Mouse (Mus musculus) embryonic facial prominence, embryonic 12.5 days (tissue): Measurements from ENCODE around the gene Nags. TPM values are rescaled to one million over a fixed set of nuclear protein-coding genes. Genes with fewer than 3 reads are reported as not detected.
A peak's percentile ranks its signal among the peaks of the same experiment; 100 is the strongest.
"Not testable (repeated sequence)": the region's sequence is repeated elsewhere in the genome, so short reads cannot be mapped to it uniquely, and the experiment has no call there.

ENCODE experiments used
- ATAC-seq: fragments of 200-750 bp; cut with Nextera tagmentation; 2 replicates; pipeline ENCODE4 v1.8.0; 2017; ENCODE audit not compliant: insufficient number of reproducible peaks, insufficient read depth, low FRiP score, low TSS enrichment
- H3K27ac ChIP-seq: fragments of 300-500 bp; sonication (generic); 2 replicates; pipeline ENCODE4 v1.5.1; 2016; ENCODE audit warnings: mild to moderate bottlenecking
- H3K27me3 ChIP-seq: fragments of 300-500 bp; sonication (generic); 2 replicates; pipeline ENCODE4 v1.6.1; 2016; ENCODE audit warnings: mild to moderate bottlenecking, moderate library complexity
- H3K36me3 ChIP-seq: fragments of 300-500 bp; sonication (generic); 2 replicates; pipeline ENCODE4 v1.6.1; 2016; ENCODE audit warnings: mild to moderate bottlenecking
- H3K4me1 ChIP-seq: fragments of 300-500 bp; sonication (generic); 2 replicates; pipeline ENCODE4 v1.6.1; 2016
- H3K4me2 ChIP-seq: fragments of 300-500 bp; sonication (generic); replicated peaks from 2 replicates; pipeline ENCODE4 v1.6.1; 2016; ENCODE audit warnings: mild to moderate bottlenecking, moderate library complexity
- H3K4me3 ChIP-seq: fragments of 300-500 bp; sonication (generic); 2 replicates; pipeline ENCODE4 v1.5.1; 2016; ENCODE audit warnings: mild to moderate bottlenecking
- H3K9ac ChIP-seq: fragments of 300-500 bp; sonication (generic); 2 replicates; pipeline ENCODE4 v1.6.1; 2016; ENCODE audit warnings: mild to moderate bottlenecking, moderate library complexity
- H3K9me3 ChIP-seq: fragments of 300-500 bp; sonication (generic); 2 replicates; pipeline ENCODE4 v1.6.1; 2016; ENCODE audit warnings: mild to moderate bottlenecking, moderate library complexity
- WGBS: fragments of 180-500 bp; shearing (Covaris S2); methylation state at CpG from one replicate; pipeline ENCODE4 v1.1.7; 2016; 5-methylcytosine and 5-hydroxymethylcytosine counted together
- polyA plus RNA-seq: library from polyadenylated mRNA; unstranded; fragments of >200 nt; fragmentation: Nextera tagmentation; extraction: Ambion mirVana; gene quantifications from 2 replicates; pipeline ENCODE4 v1.2.1, GENCODE M21; 2016

Nags gene
- polyA plus RNA-seq, 1 experiment from 2014 or later, result 0.06 TPM

DNA sequence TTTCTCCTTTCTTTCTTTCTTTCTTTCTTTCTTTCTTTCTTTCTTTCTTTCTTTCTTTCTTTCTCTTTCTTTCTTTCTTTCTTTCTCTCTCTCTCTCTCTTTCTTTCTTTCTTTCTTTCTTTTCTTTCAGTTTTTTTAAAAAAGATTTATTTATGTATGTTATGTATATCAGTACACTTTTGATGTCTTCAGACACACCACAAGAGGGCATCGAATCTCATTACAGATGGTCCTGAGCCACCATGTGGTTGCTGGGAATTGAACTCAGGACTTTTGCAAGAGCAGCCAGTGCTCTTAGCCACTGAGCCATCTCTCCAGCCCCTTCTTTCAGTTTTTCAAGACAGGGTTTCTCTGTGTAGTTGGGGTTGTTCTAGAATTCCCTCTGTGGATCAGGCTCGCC is 12.7 kb downstream of the Nags start:
- not testable (repeated sequence) for H3K4me3 ChIP-seq, H3K4me1 ChIP-seq, H3K4me2 ChIP-seq, H3K9me3 ChIP-seq, H3K9ac ChIP-seq, H3K27ac ChIP-seq, ATAC-seq, H3K27me3 ChIP-seq
- WGBS, result 81% methylated on average over 2 of the region's 2 CpGs
- peaks cover 28% of the 10 kb centered on the region for H3K36me3 ChIP-seq

DNA sequence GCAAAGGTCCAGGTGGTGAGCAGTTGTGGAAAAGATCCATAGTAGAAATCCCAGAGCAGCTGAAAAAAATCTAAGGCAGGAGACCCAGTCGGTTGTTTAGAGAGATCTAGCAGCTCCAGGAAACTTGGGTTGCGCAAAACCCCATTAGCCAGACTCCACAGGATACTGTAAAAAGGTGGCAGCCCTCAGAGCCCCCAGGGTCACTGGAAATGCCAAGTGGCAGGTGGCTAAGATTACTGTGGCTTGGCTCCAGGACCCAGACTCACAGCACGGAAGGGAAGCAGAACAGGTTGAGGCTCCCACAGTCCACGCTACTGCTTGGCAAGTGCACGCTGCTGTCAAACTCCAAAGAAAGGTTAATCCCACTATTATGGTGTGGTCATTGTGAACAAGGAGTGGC is 14.5 kb downstream of the Nags start:
- H3K4me1 ChIP-seq, result peaks cover 9% of the 10 kb centered on the region
- no peaks in the 10 kb centered on the region for H3K9me3 ChIP-seq
- ATAC-seq, result no peak
- no peaks in the 10 kb centered on the region for H3K27me3 ChIP-seq
- no peak overlapping the region for H3K27ac ChIP-seq
- 77% methylated on average over 5 of the region's 5 CpGs for WGBS
- H3K9ac ChIP-seq, result no peak overlapping the region
- no peak overlapping the region for H3K4me2 ChIP-seq
- no peak overlapping the region for H3K4me3 ChIP-seq
- peaks cover 35% of the 10 kb centered on the region for H3K36me3 ChIP-seq

DNA sequence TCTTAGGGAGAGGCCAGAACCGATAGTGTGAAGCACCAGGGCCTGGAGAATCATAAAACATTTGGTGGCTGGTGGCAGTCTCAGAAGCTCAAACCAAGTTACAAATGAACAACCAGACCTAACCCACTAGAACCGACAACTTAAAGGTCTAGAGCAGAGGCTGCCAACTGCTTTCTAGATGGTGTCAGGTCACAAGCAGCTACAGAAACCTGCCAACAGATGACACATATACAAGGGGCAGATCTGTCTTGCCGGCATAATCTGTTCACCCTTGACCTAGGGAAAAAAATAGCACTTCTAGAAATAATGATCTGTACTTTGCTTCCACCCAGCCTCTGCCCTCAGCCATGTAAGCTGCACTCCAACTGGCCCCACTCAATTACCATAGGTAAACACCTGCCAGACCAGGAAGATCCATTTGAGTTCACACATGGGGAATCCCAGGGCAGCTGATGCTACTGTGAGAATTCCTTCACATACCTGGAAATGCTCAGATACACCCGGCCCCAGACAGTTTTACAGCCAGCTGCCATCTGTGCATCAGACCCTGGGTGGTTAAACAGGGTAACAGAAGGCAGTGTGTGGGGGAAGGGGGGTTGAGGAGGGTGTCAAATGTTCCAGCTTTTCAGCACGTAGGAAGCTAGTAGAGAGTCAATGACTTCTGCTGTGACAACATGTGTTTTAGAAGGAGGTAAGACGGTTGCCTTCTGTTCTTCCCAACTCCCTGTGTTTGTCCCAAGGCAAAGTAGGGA is 20.8 kb downstream of the Nags start:
- Histone ChIP-seq H3K9ac (no peak overlapping the region), H3K4me1 (no peaks in the 10 kb centered on the region), H3K27ac (no peak overlapping the region), H3K4me3 (no peak overlapping the region), H3K36me3 (peaks cover 68% of the 10 kb centered on the region), H3K9me3 (no peaks in the 10 kb centered on the region), H3K4me2 (no peak overlapping the region), H3K27me3 (no peaks in the 10 kb centered on the region)
- 76% methylated on average over 6 of the region's 6 CpGs for WGBS
- ATAC-seq, result no peak

DNA sequence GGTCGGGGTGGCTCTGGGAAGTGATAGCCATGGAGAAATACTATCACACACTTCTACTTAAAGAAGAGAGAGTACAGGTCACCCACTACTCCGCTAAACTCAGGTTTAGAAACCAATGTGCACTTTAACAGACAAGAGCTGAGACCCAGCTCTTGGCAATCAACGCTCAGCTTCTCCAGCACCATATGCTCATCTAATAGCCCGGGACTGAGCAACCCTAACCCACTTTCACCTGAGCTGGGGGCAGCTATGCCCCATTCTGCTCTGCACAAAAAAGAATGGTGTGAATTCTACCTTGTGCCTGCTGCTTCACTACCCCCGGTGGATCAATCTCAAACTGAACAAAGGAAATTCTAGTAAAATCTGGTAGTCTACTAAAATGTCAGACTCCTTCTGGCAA is 22.2 kb downstream of the Nags start:
- Histone ChIP-seq H3K9ac (no peak overlapping the region), H3K4me2 (no peak overlapping the region), H3K9me3 (no peaks in the 10 kb centered on the region), H3K4me1 (no peaks in the 10 kb centered on the region), H3K36me3 (peaks cover 56% of the 10 kb centered on the region), H3K4me3 (no peak overlapping the region), H3K27ac (no peak overlapping the region), H3K27me3 (no peaks in the 10 kb centered on the region)
- 93% methylated on average over 5 of the region's 5 CpGs for WGBS
- no peak for ATAC-seq

DNA sequence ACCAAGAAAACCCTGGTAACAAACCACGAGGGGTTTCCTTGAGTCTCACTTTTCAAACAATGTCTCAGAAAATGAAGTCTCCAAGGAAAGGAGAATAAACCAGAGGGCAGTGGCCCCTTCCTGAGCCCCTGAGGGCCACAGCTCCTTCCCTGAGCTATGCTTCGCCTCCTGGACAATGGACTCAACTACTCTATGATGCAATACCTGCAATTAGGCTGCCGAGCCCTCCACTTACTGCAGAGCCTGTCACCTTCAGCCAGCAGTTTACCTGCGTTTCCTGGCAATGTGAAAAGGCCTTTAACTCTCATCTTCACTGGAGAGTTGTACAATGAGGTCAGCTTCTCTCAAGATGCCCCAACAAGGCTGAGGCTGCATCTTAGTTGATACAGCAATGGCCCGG is 23.4 kb downstream of the Nags start:
- Histone ChIP-seq H3K4me2 (no peak overlapping the region), H3K9ac (no peak overlapping the region), H3K4me1 (no peaks in the 10 kb centered on the region), H3K36me3 (peaks cover 50% of the 10 kb centered on the region), H3K27ac (no peak overlapping the region), H3K4me3 (no peak overlapping the region), H3K27me3 (no peaks in the 10 kb centered on the region), H3K9me3 (no peaks in the 10 kb centered on the region)
- WGBS, result 84% methylated on average over 5 of the region's 5 CpGs
- ATAC-seq, result no peak

DNA sequence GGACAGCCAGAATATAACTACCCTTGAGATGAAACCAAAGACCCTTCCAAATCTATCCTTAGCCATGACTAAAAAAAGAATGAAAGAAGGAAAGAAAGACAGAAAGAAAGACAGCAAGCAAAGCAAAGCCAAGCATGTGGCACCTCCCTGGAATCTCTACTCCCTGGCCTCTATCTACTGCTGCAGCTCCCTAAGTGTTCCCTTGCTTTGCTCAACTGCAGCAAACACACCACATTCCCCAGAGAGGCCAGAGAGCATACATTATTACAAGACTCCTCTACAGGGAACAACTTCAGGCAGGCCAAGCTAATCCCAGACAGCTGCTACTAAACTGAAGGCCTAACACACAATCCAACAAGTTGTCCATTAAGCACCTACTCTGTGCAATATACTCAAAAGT is 34.5 kb downstream of the Nags start:
- H3K9me3 ChIP-seq, result no peaks in the 10 kb centered on the region
- H3K4me2 ChIP-seq, result no peak overlapping the region
- peaks cover 13% of the 10 kb centered on the region for H3K4me1 ChIP-seq
- no peaks in the 10 kb centered on the region for H3K27me3 ChIP-seq
- peaks cover 44% of the 10 kb centered on the region for H3K36me3 ChIP-seq
- H3K27ac ChIP-seq, result no peak overlapping the region
- no peak overlapping the region for H3K9ac ChIP-seq
- no peak overlapping the region for H3K4me3 ChIP-seq
- ATAC-seq, result no peak

DNA sequence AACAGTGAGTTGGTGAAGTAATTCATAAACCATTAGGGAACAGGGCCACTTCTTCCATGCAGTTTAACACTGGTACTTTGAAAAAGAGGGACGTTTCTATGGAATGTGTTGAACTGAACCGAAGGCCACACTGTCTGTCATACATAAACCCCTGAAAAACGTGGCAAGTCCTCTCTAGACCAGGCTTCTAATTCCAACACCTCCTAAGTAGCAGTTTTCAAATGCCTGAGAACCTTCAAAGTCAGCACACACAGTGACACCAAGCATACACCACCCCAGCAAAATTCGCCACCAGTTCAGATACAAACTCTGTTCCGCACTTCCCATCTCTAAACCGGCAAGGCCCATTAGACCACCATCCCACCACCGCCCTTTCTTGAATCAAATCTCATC is 38.9 kb downstream of the Nags start:
- peaks cover 14% of the 10 kb centered on the region for H3K36me3 ChIP-seq
- peaks cover 17% of the 10 kb centered on the region for H3K4me1 ChIP-seq
- no peaks in the 10 kb centered on the region for H3K27me3 ChIP-seq
- H3K9ac ChIP-seq, result peak overlapping the region; percentile 89
- 6% methylated on average over 7 of the region's 7 CpGs for WGBS
- no peak for ATAC-seq
- H3K27ac ChIP-seq, result peak overlapping the region; percentile 92
- H3K4me3 ChIP-seq, result peak overlapping the region; percentile 92
- H3K9me3 ChIP-seq, result no peaks in the 10 kb centered on the region
- H3K4me2 ChIP-seq, result peak overlapping the region; percentile 65

DNA sequence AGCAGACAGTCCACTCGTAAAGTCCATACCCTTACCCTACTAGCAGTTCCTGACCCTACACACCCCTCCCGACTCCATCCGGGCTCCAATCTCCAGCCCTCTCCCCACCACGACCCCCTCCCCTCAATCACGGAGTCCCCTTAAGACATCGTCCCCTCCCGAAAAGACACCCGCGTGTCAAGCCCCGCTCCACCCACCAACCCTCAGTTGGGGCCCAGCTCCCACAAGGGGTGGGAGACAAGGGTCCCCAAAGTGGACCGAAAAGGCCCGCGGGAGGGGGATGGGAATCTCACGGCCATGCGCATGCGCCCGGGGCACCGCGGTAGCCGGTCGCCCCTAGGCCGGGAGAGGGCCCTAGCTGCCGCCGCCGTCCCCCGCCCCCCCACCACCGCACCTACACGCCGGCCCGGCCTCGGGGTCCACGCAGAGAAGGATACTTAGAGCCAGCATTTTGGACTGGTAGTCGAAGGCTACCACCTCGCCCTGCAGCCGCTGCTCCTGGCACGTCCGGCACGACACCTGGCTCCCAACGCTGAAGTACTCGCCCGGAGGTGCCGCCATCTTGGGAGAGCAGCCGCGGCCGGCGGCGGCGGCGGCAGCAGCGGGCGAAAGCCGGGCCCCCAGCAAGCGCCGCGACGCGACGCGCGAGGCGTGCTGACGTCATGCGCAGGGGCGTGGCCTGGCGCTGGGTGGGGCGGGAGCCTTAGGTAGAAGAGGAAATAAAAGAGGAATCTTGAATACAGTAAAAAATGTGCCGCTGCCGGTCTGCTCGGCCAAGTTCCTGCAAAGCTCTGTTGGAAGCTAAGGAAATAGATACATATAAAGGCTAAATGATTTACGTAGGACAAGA is 39.6 kb downstream of the Nags start, which contains the start of gene Lsm12:
TSS of gene Lsm12 (minus strand) at position 651 of the 850 bp plus-strand sequence.
- Histone ChIP-seq H3K27me3 (no peaks in the 10 kb centered on the region), H3K9me3 (no peaks in the 10 kb centered on the region), H3K27ac (peak within 1 kb of the TSS; percentile 92), H3K4me2 (peak within 1 kb of the TSS; percentile 65), H3K4me1 (peaks cover 17% of the 10 kb centered on the region), H3K9ac (peak within 1 kb of the TSS; percentile 89), H3K4me3 (peak within 1 kb of the TSS; percentile 92), H3K36me3 (peaks cover 14% of the 10 kb centered on the region)
- WGBS, result 1% methylated on average over 68 of the region's 70 CpGs
- ATAC-seq, result peak; percentile 67

DNA sequence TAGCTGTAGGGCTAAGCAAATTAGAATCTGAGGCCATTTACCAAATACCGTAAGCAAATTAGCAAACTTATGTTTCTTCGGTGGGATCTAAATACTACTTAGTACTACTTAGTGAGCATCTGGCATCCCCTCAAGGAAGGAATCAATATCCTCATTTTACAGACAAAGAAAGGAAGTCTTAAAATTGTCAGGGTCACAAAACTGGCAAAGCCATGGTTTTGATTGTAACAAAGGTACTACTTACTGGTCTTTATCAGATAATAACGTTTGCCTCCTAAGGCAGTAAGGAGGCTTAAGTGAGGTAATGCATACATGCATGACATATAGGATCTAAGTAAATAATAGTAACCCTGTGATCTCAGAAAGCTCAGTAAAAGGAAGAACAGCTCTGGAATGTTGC is 40.4 kb downstream of the Nags start:
- no peak for ATAC-seq
- Histone ChIP-seq H3K4me3 (peak overlapping the region; percentile 92), H3K4me2 (peak overlapping the region; percentile 65), H3K27ac (0 out of 2 replicates have a peak overlapping the region, but pooled peaks have one; percentile 92), H3K27me3 (no peaks in the 10 kb centered on the region), H3K4me1 (peaks cover 21% of the 10 kb centered on the region), H3K36me3 (peaks cover 14% of the 10 kb centered on the region), H3K9ac (no peak overlapping the region), H3K9me3 (no peaks in the 10 kb centered on the region)
- 49% methylated on average over 3 of the region's 3 CpGs for WGBS

DNA sequence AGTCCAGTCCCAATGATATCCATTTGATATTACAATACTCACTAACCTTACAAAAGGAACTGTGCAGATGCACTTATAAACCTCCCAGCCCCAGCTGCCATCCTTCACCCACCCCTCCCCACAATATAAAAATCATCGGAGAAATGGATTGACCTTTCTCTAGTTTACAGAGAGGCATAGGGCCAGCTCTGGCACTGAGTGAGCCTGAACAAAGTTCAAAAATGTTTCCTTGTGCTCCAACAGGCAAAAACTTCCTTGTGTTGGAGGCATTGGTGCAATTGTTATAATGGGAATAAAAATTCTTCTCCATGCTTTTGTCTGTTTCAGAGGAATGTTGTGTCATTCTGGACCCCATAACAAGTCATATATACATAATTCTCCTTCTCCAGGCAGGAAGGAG is 40.9 kb downstream of the Nags start:
- 0 out of 2 replicates have a peak overlapping the region, but pooled peaks have one; percentile 92 for H3K4me3 ChIP-seq
- no peak overlapping the region for H3K9ac ChIP-seq
- H3K27me3 ChIP-seq, result no peaks in the 10 kb centered on the region
- 90% methylated on average over 1 of the region's 1 CpGs for WGBS
- H3K4me2 ChIP-seq, result no peak overlapping the region
- no peak for ATAC-seq
- no peak overlapping the region for H3K27ac ChIP-seq
- H3K4me1 ChIP-seq, result peaks cover 27% of the 10 kb centered on the region
- H3K9me3 ChIP-seq, result no peaks in the 10 kb centered on the region
- H3K36me3 ChIP-seq, result peaks cover 11% of the 10 kb centered on the region

DNA sequence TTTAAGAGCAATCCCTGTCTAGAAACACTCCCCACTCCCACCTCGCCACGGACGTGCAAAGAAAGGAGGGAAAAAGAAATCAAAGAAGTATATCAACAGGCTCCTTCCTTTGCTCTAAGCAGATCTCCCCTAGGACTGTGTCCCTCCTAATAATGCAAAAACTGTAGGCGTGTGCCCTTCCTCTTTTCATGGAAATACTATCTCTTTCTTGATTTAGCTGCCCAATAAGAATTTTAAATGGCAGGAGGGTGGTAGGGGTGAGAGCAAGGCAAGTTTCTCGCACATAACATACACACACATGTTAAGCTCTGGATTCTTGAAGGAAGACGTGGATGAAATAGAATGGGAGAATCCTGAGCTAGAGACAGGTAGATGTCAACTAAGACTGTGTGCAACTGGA is 43.7 kb downstream of the Nags start:
- Histone ChIP-seq H3K4me1 (peaks cover 19% of the 10 kb centered on the region), H3K36me3 (peaks cover 19% of the 10 kb centered on the region), H3K9me3 (no peaks in the 10 kb centered on the region), H3K9ac (peak overlapping the region; percentile 67), H3K4me3 (peak overlapping the region; percentile 59), H3K4me2 (peak overlapping the region; percentile 84), H3K27ac (peak overlapping the region; percentile 63), H3K27me3 (no peaks in the 10 kb centered on the region)
- 69% methylated on average over 6 of the region's 6 CpGs for WGBS
- ATAC-seq, result no peak
